Mouse (Mus musculus): ENCODE data around the gene Lce1e.

Lce1e gene

GRCm38 (mm10) chr3:92708974-92709373, at the start of gene Lce1e:
TSS of gene Lce1e (minus strand) at chr3:92709074.
- TF ChIP-seq GATA4 (IDR thresholded peaks at IDR 0.05; ENCODE audit: insufficient replicate concordance, low read length), result no peak

- TF ChIP-seq GATA4 (IDR thresholded peaks at IDR 0.05; ENCODE audit: insufficient replicate concordance, low read length), result no peak
Observed at GRCm38 (mm10) chr3:92753197-92753596, 44.3 kb upstream of the Lce1e start.

GRCm38 (mm10) chr3:92752238-92752637, 43.4 kb upstream of the Lce1e start, which contains the start of gene Lce1g:
TSS of gene Lce1g (minus strand) at chr3:92752338.
- no peak for TF ChIP-seq GATA4 (IDR thresholded peaks at IDR 0.05; ENCODE audit: insufficient replicate concordance, low read length)

GRCm38 (mm10) chr3:92738996-92739395, 30.1 kb upstream of the Lce1e start, which contains the start of gene Gm38119:
TSS of gene Gm38119 (minus strand) at chr3:92739096.
- no peak for TF ChIP-seq GATA4 (IDR thresholded peaks at IDR 0.05; ENCODE audit: insufficient replicate concordance, low read length)

GRCm38 (mm10) chr3:92722631-92723030, 13.8 kb upstream of the Lce1e start:
- no peak for TF ChIP-seq GATA4 (IDR thresholded peaks at IDR 0.05; ENCODE audit: insufficient replicate concordance, low read length)

- TF ChIP-seq GATA4 (IDR thresholded peaks at IDR 0.05; ENCODE audit: insufficient replicate concordance, low read length), result no peak
Observed at GRCm38 (mm10) chr3:92720250-92720649, 11.4 kb upstream of the Lce1e start, which contains the start of gene Lce1f. TSS of gene Lce1f (minus strand) at chr3:92720350.

GRCm38 (mm10) chr3:92715122-92715521, 6.2 kb upstream of the Lce1e start:
- no peak for TF ChIP-seq GATA4 (IDR thresholded peaks at IDR 0.05; ENCODE audit: insufficient replicate concordance, low read length)

GRCm38 (mm10) chr3:92694613-92695012, 14.3 kb downstream of the Lce1e start:
- TF ChIP-seq GATA4 (IDR thresholded peaks at IDR 0.05; ENCODE audit: insufficient replicate concordance, low read length), result no peak

GRCm38 (mm10) chr3:92691688-92692087, 17.2 kb downstream of the Lce1e start:
- no peak for TF ChIP-seq GATA4 (IDR thresholded peaks at IDR 0.05; ENCODE audit: insufficient replicate concordance, low read length)

GRCm38 (mm10) chr3:92687110-92687509, 21.8 kb downstream of the Lce1e start, which contains the start of gene Lce1d:
TSS of gene Lce1d (minus strand) at chr3:92687210.
- no peak for TF ChIP-seq GATA4 (IDR thresholded peaks at IDR 0.05; ENCODE audit: insufficient replicate concordance, low read length)

GRCm38 (mm10) chr3:92678947-92679346, 29.9 kb downstream of the Lce1e start, which contains the start of gene Lce1c:
TSS of gene Lce1c (plus strand) at chr3:92679247.
- TF ChIP-seq GATA4 (IDR thresholded peaks at IDR 0.05; ENCODE audit: insufficient replicate concordance, low read length), result no peak

- no peak for TF ChIP-seq GATA4 (IDR thresholded peaks at IDR 0.05; ENCODE audit: insufficient replicate concordance, low read length)
Observed at GRCm38 (mm10) chr3:92670215-92670614, 38.7 kb downstream of the Lce1e start, which contains the start of gene Lce1a2. TSS of gene Lce1a2 (minus strand) at chr3:92670315.

Data from liver, adult (tissue).